Mouse (Mus musculus): Measurements from ENCODE around the gene Tgif1. TPM values are rescaled to one million over a fixed set of nuclear protein-coding genes. Genes with fewer than 3 reads are reported as not detected.

Tgif1 gene
- polyA plus RNA-seq, 1 experiment from 2014 or later = 35.6 TPM

- Histone ChIP-seq H3K4me2 (replicated peaks; ENCODE audit: low read depth) (no peak overlapping the region), H3K4me3 (ENCODE audit: low read depth, low read length) (no peak overlapping the region), H3K27ac (replicated peaks) (no peak overlapping the region), H3K4me1 (replicated peaks; ENCODE audit: control insufficient read depth, insufficient read depth) (no peaks in the 10 kb centered on the region), H3K36me3 (ENCODE audit: control insufficient read depth, insufficient read depth, low read length) (no peaks in the 10 kb centered on the region), H3K27me3 (ENCODE audit: control insufficient read depth, insufficient read depth, low read length) (no peaks in the 10 kb centered on the region), H3K9me3 (ENCODE audit: control insufficient read depth, low read length) (no peaks in the 10 kb centered on the region), H3K9ac (ENCODE audit: low read length) (no peak overlapping the region)
- no peak for TF ChIP-seq EP300 (optimal IDR thresholded peaks at IDR 0.05)
- TF ChIP-seq CTCF (IDR thresholded peaks at IDR 0.05; ENCODE audit: low read depth) = no peak
- WGBS = 67% methylated on average over 3 of the region's 3 CpGs
- ATAC-seq (ENCODE audit: low FRiP score, low TSS enrichment) (no peak), DNase-seq (ENCODE audit: low spot score) (no peak)
Observed at GRCm38 (mm10) chr17:70864645-70865044, 11.3 kb upstream of the Tgif1 start.

GRCm38 (mm10) chr17:70864117-70864516 is 10.8 kb upstream of the Tgif1 start:
- no peaks in the 10 kb centered on the region for H3K27me3 ChIP-seq (ENCODE audit: control insufficient read depth, insufficient read depth, low read length)
- H3K4me3 ChIP-seq (ENCODE audit: low read depth, low read length) = no peak overlapping the region
- no peak overlapping the region for H3K9ac ChIP-seq (ENCODE audit: low read length)
- no peak overlapping the region for H3K27ac ChIP-seq (replicated peaks)
- H3K36me3 ChIP-seq (ENCODE audit: control insufficient read depth, insufficient read depth, low read length) = no peaks in the 10 kb centered on the region
- no peaks in the 10 kb centered on the region for H3K4me1 ChIP-seq (replicated peaks; ENCODE audit: control insufficient read depth, insufficient read depth)
- no peak for TF ChIP-seq EP300 (optimal IDR thresholded peaks at IDR 0.05)
- TF ChIP-seq CTCF (IDR thresholded peaks at IDR 0.05; ENCODE audit: low read depth) = no peak
- H3K4me2 ChIP-seq (replicated peaks; ENCODE audit: low read depth) = no peak overlapping the region
- 97% methylated on average over 8 of the region's 8 CpGs for WGBS
- DNase-seq (ENCODE audit: low spot score) (no peak), ATAC-seq (ENCODE audit: low FRiP score, low TSS enrichment) (no peak)
- H3K9me3 ChIP-seq (ENCODE audit: control insufficient read depth, low read length) = no peaks in the 10 kb centered on the region

- Histone ChIP-seq H3K4me1 (replicated peaks; ENCODE audit: control insufficient read depth, insufficient read depth) (no peaks in the 10 kb centered on the region), H3K4me3 (ENCODE audit: low read depth, low read length) (no peak overlapping the region), H3K36me3 (ENCODE audit: control insufficient read depth, insufficient read depth, low read length) (no peaks in the 10 kb centered on the region), H3K4me2 (replicated peaks; ENCODE audit: low read depth) (no peak overlapping the region), H3K9ac (ENCODE audit: low read length) (no peak overlapping the region), H3K27me3 (ENCODE audit: control insufficient read depth, insufficient read depth, low read length) (no peaks in the 10 kb centered on the region), H3K27ac (replicated peaks) (no peak overlapping the region), H3K9me3 (ENCODE audit: control insufficient read depth, low read length) (no peaks in the 10 kb centered on the region)
- DNase-seq (ENCODE audit: low spot score) (no peak), ATAC-seq (ENCODE audit: low FRiP score, low TSS enrichment) (no peak)
- TF ChIP-seq CTCF (IDR thresholded peaks at IDR 0.05; ENCODE audit: low read depth) (no peak), EP300 (optimal IDR thresholded peaks at IDR 0.05) (no peak)
- WGBS = 85% methylated on average over 4 of the region's 4 CpGs
Observed at GRCm38 (mm10) chr17:70858814-70859213, 5.5 kb upstream of the Tgif1 start.

- Histone ChIP-seq H3K9me3 (ENCODE audit: control insufficient read depth, low read length) (no peaks in the 10 kb centered on the region), H3K27me3 (ENCODE audit: control insufficient read depth, insufficient read depth, low read length) (no peaks in the 10 kb centered on the region), H3K36me3 (ENCODE audit: control insufficient read depth, insufficient read depth, low read length) (no peaks in the 10 kb centered on the region), H3K27ac (replicated peaks) (no peak overlapping the region), H3K9ac (ENCODE audit: low read length) (no peak overlapping the region), H3K4me1 (replicated peaks; ENCODE audit: control insufficient read depth, insufficient read depth) (no peaks in the 10 kb centered on the region), H3K4me2 (replicated peaks; ENCODE audit: low read depth) (no peak overlapping the region), H3K4me3 (ENCODE audit: low read depth, low read length) (no peak overlapping the region)
- 36% methylated on average over 12 of the region's 12 CpGs for WGBS
- peak; percentile 56 for DNase-seq (ENCODE audit: low spot score)
- no peak for ATAC-seq (ENCODE audit: low FRiP score, low TSS enrichment)
- TF ChIP-seq EP300 (optimal IDR thresholded peaks at IDR 0.05) = no peak
- TF ChIP-seq CTCF (IDR thresholded peaks at IDR 0.05; ENCODE audit: low read depth) = no peak
Observed at GRCm38 (mm10) chr17:70856871-70857415, 3.6 kb upstream of the Tgif1 start.

GRCm38 (mm10) chr17:70854021-70854420 is 675 bp upstream of the Tgif1 start:
- peak overlapping the region; percentile 87; the same call in 1 of the 2 replicates for H3K9ac ChIP-seq (ENCODE audit: low read length)
- no peaks in the 10 kb centered on the region for H3K4me1 ChIP-seq (replicated peaks; ENCODE audit: control insufficient read depth, insufficient read depth)
- peak overlapping the region; percentile 66 for H3K4me3 ChIP-seq (ENCODE audit: low read depth, low read length)
- TF ChIP-seq EP300 (optimal IDR thresholded peaks at IDR 0.05) = no peak
- TF ChIP-seq CTCF (IDR thresholded peaks at IDR 0.05; ENCODE audit: low read depth) = no peak
- H3K27ac ChIP-seq (replicated peaks) = peak overlapping the region; percentile 98
- no peaks in the 10 kb centered on the region for H3K36me3 ChIP-seq (ENCODE audit: control insufficient read depth, insufficient read depth, low read length)
- ATAC-seq (ENCODE audit: low FRiP score, low TSS enrichment) (no peak), DNase-seq (ENCODE audit: low spot score) (peak; percentile 40)
- peak overlapping the region; percentile 97 for H3K4me2 ChIP-seq (replicated peaks; ENCODE audit: low read depth)
- H3K9me3 ChIP-seq (ENCODE audit: control insufficient read depth, low read length) = no peaks in the 10 kb centered on the region
- H3K27me3 ChIP-seq (ENCODE audit: control insufficient read depth, insufficient read depth, low read length) = no peaks in the 10 kb centered on the region
- 26% methylated on average over 6 of the region's 6 CpGs for WGBS

GRCm38 (mm10) chr17:70852686-70853386 is 510 bp downstream of the Tgif1 start:
- DNase-seq (ENCODE audit: low spot score) = peak; percentile 94
- H3K36me3 ChIP-seq (ENCODE audit: control insufficient read depth, insufficient read depth, low read length) = no peaks in the 10 kb centered on the region
- no peaks in the 10 kb centered on the region for H3K9me3 ChIP-seq (ENCODE audit: control insufficient read depth, low read length)
- TF ChIP-seq CTCF (IDR thresholded peaks at IDR 0.05; ENCODE audit: low read depth) (peak; percentile 22; the same call in 1 of the 2 replicates), EP300 (optimal IDR thresholded peaks at IDR 0.05) (no peak)
- under 1% methylated on average over 51 of the region's 51 CpGs for WGBS
- H3K27me3 ChIP-seq (ENCODE audit: control insufficient read depth, insufficient read depth, low read length) = no peaks in the 10 kb centered on the region
- H3K27ac ChIP-seq (replicated peaks) = peak overlapping the region; percentile 98
- H3K4me2 ChIP-seq (replicated peaks; ENCODE audit: low read depth) = peak overlapping the region; percentile 97
- H3K9ac ChIP-seq (ENCODE audit: low read length) = peak overlapping the region; percentile 87
- H3K4me3 ChIP-seq (ENCODE audit: low read depth, low read length) = peak overlapping the region; percentile 66
- no peaks in the 10 kb centered on the region for H3K4me1 ChIP-seq (replicated peaks; ENCODE audit: control insufficient read depth, insufficient read depth)
- peak; percentile 84 for ATAC-seq (ENCODE audit: low FRiP score, low TSS enrichment)

Data from stomach, postnatal 0 days (tissue).